Mouse (Mus musculus) G1E-ER4 (cell line): ENCODE measurements around the gene Afg3l1. TPM values are rescaled to one million over a fixed set of nuclear protein-coding genes. Genes with fewer than 3 reads are reported as not detected.

ENCODE experiments used
- GATA1 ChIP-seq: IDR thresholded peaks from one replicate; pipeline ENCODE4 v1.8.0; 2012; ENCODE audit warnings: low read length, inconsistent platforms
- polyA plus RNA-seq: library from polyadenylated mRNA; stranded (reverse); fragments of >175 nt; gene quantifications from 2 replicates; pipeline ENCODE4 v1.2.3, GENCODE M21; 2012

The Afg3l1 gene
- 25.4 and 27.4 TPM in 2 replicates for polyA plus RNA-seq

DNA sequence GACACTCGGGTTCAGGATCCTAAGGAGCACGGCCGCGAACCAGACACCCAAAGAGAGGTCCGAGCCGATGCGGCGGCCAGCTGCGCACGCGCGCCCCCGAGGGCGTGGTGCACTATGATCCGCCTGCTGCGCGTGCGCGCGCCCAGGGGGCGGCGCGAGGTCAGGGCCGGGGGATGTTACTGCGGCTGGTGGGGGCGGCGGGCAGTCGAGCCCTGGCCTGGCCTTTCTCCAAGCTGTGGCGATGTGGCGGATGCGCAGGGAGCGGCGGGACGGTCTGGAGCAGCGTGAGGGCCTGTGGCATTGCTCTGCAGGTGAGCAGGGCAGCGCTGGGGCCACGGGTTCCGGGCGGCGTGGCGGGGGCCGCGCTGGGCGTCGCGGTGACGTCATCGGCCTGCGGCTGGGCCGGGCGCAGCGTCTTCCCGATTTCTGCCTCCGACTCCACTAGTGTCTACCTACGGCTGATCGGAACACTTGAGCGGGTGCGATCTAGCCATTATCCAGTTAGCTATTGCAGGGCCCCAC is at the start of gene Afg3l1:
Gene Afg3l1 (plus strand): TSS at position 167 of the 522 bp plus-strand sequence.
- no peak for TF ChIP-seq GATA1

GRCm38 (mm10) chr8:123428343-123428893 is 49.3 kb upstream of the Afg3l1 start:
- no peak for TF ChIP-seq GATA1

DNA sequence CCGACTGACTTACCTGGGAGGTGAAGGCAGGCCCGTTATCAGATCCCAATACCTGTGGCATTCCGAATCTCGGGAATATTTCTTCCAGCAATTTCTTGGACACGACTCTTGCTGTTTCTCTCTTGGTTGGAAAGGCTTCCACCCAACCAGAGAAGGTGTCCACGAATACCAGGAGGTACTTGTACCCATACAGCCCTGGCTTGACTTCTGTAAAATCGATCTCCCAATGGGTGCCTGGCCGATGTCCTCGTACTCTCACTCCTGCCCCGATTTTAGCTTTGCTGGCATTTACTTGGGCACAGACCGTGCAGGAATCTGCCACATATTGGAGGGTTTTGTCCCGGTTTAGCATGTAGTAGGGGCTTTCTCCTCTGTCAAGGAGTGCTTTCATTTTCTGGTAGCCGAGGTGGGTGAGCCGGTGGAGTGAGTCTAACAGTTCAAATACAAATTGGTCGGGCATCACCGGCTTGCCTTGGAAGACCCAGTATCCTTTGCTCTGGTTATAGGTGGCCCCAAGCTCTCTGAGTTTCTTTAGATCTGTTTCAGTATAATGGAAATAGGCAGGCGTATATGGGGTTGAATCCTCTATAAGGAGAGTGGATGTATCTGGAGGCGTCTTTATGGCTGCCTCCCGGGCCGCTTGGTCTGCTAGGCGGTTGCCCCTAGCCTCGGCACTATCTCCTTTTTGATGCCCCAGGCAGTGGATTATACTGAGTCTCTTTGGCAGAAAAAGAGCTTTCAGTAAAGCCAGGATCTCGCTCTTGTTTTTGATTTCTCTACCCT is 48.6 kb upstream of the Afg3l1 start:
- no peak for TF ChIP-seq GATA1

DNA sequence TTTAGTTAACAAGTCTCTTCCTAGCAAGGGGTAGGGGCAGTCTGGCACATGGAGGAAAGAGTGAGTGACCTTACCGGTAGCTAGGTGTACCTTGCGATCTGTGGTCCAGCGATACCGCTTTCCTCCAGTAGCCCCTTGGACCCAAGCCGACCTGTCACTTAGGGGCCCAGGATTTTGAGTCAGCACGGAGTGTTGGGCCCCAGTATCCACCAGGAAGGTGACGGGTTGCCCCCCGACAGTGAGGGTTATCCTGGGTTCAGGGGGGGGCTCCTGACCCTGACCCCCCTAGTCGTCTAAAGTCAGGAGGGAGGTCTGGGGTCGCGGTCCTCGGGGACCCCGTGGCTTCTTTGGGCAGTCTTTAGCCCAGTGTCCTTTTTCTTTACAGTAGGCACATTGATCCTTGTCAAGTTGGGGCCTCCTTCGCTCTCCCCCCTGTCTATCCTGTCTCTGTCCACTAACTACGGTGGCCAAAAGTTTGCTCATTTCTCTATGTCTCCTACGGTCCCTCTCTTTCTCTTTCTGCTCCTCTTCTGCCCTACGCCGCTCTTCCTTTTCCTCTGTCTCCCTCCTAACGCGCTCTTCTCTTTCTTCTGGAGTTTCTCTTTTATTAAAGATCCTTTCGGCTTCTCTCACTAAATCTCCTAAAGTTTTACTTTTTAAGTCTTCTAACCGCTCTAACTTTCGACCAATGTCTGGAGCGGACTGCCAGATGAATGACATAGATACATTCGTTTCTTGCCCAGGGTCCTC is 45.9 kb upstream of the Afg3l1 start:
- TF ChIP-seq GATA1: no peak

DNA sequence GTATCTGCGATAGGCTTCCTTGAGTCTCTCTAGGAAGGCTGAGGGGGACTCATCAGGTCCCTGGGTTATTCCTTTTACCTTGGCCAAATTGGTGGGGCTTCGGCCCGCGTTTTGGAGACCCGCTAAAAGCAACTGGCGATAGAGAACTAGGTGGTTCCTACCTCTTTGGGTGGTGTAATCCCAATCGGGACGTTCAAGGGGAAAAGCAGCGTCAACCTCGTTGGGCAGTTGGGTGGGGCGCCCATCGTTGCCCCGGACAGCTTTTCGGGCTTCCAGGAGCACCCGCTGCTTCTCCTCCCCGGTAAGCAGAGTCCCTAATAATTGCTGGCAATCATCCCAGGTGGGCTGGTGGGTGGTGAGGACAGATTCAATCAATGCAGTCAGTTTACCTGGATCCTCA is 45.3 kb upstream of the Afg3l1 start:
- TF ChIP-seq GATA1: no peak

- no peak for TF ChIP-seq GATA1
Observed at GRCm38 (mm10) chr8:123441788-123442187, 35.9 kb upstream of the Afg3l1 start.

GRCm38 (mm10) chr8:123442351-123442750 is 35.4 kb upstream of the Afg3l1 start:
- no peak for TF ChIP-seq GATA1

DNA sequence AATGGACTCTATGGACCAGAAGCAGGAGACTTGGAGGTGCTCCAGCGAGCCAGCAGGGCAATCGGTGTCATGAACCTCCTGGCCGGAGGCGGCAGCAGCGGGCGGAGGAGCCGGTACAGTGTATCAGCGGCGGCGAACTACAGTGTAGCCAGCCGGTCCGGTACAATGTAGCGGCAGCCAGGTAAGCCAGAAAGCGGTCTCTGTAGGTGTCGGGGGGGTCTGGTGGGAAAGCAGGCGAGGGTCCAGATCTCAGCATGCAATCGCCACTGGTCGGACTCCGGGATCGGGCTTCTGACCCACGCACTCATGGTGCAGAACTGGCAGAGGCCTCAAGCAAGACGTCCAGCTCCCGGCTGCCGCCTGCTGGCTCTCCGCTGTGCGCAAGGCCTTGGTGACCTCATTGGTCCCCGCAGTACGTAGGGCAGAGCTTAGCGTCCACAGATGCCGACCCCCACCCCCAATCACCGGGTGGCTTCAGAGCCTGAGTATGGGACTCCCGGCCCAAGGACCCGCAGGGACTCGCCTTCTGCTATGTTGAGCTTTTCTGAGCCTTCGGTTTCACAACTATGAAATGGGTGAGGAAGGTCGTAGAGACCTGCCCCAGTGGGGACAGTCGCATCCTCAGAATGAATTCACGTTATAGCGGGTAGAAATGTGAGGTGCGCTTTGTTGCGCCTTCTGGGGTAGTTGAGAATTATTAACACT is 34.7 kb upstream of the Afg3l1 start:
- TF ChIP-seq GATA1: no peak

- TF ChIP-seq GATA1: no peak
Observed at GRCm38 (mm10) chr8:123443576-123443921, 34.2 kb upstream of the Afg3l1 start.

GRCm38 (mm10) chr8:123444131-123444530 is 33.6 kb upstream of the Afg3l1 start:
- TF ChIP-seq GATA1: no peak

DNA sequence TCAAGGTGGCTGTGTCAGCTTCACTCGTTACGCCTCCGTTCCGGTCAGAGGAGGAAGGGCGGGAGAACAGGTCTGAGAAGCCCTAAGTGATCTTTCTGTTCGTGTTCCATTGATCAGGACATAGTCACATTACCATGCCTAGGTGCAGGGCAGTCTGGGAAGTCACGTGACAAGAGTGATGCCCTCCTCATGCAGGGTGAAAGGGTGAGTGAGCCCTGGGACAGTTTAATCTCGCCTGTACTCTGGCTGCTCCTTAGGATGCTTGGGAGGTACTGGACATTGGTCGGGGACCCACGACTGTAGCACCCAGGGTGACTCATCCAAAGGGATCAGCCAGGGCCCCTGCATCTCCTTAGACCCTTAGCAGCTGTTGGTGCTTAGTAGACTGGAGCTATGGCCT is 31.7 kb upstream of the Afg3l1 start:
- no peak for TF ChIP-seq GATA1

- TF ChIP-seq GATA1: no peak
Observed at GRCm38 (mm10) chr8:123446799-123447198, 30.9 kb upstream of the Afg3l1 start.

DNA sequence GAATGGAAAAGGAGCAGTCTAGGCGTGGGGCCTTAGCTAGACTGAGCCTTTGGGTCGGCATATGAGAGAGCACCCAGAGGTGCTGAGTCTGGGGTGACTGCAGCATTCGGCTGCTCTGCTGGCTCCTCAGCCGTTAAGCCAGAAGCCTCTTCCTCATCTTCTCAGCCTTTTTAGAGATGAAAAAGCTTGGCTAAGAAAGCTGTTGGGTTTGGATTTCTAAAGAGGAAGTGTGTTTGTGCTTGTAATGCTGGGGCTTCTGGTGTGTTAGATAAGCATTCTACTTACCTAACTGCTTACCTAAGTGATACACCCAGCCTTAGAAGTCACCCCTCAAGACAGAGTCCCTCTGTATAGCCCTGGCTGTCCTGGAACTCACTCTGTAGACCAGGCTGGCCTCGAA is 26.9 kb upstream of the Afg3l1 start:
- TF ChIP-seq GATA1: no peak

DNA sequence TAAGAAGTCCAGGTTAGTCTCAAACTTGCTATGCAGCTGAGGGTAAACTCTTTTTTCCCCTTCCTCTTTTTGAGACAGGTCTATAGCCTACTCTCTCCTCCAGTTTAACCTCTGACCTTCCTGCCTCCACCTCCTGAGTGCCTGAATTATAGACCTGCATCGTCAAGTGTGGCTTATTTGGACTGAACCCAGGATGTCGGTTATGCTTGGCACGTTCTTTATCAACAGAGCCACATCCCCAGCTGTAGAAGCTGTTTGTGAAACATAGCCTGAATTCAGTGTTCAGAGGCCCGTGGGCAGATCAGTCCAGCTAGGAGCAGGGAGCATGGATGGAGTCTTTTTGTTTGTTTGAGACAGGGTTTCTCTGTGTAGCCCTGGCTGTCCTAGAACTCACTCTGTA is 25.6 kb upstream of the Afg3l1 start:
- TF ChIP-seq GATA1: no peak

- no peak for TF ChIP-seq GATA1
Observed at GRCm38 (mm10) chr8:123453291-123453690, 24.4 kb upstream of the Afg3l1 start.

- TF ChIP-seq GATA1: no peak
Observed at GRCm38 (mm10) chr8:123453951-123454350, 23.8 kb upstream of the Afg3l1 start.

DNA sequence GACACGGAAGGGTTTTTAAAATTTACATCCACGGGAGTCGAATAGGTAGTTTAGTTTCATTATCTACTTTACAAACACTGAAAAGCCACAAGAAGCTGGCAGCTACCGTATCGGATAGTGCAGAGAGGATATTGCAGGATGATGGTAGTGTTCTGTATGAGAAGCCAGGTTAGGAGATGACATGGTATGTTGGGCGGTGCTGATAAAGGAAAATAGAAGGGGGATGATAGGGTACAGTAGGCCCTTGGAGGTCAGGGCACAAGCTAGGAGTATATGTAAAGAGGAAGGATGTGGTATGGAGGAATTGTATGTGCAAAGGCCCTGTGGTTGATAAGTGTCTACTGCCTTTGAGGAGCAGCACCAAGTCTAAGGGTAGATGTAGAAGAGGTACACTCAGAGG is 23.1 kb upstream of the Afg3l1 start:
- no peak for TF ChIP-seq GATA1
